ENCODE assay signal across 12 mouse cellular contexts in genomic region chr12:112538356-112538755, GRCm38 (mm10). TPM values are rescaled to one million over a fixed set of nuclear protein-coding genes. Genes with fewer than 3 reads are reported as not detected.
"Had no signal": no experiment of that assay in that cellular context is flagged by ENCODE, and none has a peak within 500 bp of the region (broad histone marks: within the 10 kb centered on the region; RNA-seq: fewer than 3 reads in every experiment).

No protein-coding gene starts in this region.

- DNase-seq: retina, postnatal 1 day; right cerebral cortex, adult 18-20 months; right cerebral cortex, postnatal 14 days; right cerebral cortex, postnatal 25 days; right cerebral cortex, postnatal 4 days; spleen, adult 18-20 months; thymus, adult 18-20 months; thymus, adult 2 months; thymus, postnatal 25 days; thymus, postnatal 36 days; thymus, postnatal 4 days had no signal

RNA-seq across cellular contexts. Expression of gene Tmem179, which starts 21.8 kb away (rescaled TPM):
- total RNA-seq: neutrophil, adult 5-6 weeks had no signal

RNA-seq across cellular contexts. Expression of gene A530016L24Rik, which starts 49.1 kb away (rescaled TPM):
- total RNA-seq: neutrophil, adult 5-6 weeks had no signal
